Mouse (Mus musculus): Measurements from ENCODE around the gene Tmbim4.
"Not testable (repeated sequence)": the region's sequence is repeated elsewhere in the genome, so short reads cannot be mapped to it uniquely, and the experiment has no call there.

The Tmbim4 gene

GRCm38 (mm10) chr10:120197061-120197835, 4.1 kb upstream of the Tmbim4 start:
- DNase-seq: no peak

- peak; percentile 58 to 82 for DNase-seq
Measured at GRCm38 (mm10) chr10:120201961-120202402, 592 bp downstream of the Tmbim4 start, which contains the start of gene Irak3. Irak3 (minus strand) TSS chr10:120202130.

GRCm38 (mm10) chr10:120202467-120203250, 1.3 kb downstream of the Tmbim4 start:
- no peak for DNase-seq

- DNase-seq: no peak
Measured at GRCm38 (mm10) chr10:120204591-120205210, 3.3 kb downstream of the Tmbim4 start.

GRCm38 (mm10) chr10:120208015-120208414, 6.6 kb downstream of the Tmbim4 start:
- DNase-seq: no peak

- DNase-seq: peak; percentile 89 to 91
Measured at GRCm38 (mm10) chr10:120208575-120209538, 7.5 kb downstream of the Tmbim4 start.

GRCm38 (mm10) chr10:120209539-120209925, 8.1 kb downstream of the Tmbim4 start:
- DNase-seq: no peak

GRCm38 (mm10) chr10:120210096-120210495, 8.7 kb downstream of the Tmbim4 start:
- DNase-seq: peak; percentile 45 to 55

GRCm38 (mm10) chr10:120217099-120217498, 15.7 kb downstream of the Tmbim4 start:
- DNase-seq: not testable (repeated sequence)

GRCm38 (mm10) chr10:120218996-120219395, 17.6 kb downstream of the Tmbim4 start:
- no peak for DNase-seq

- no peak for DNase-seq
Measured at GRCm38 (mm10) chr10:120219578-120220359, 18.4 kb downstream of the Tmbim4 start.

- no peak for DNase-seq
Measured at GRCm38 (mm10) chr10:120220776-120221175, 19.4 kb downstream of the Tmbim4 start.

GRCm38 (mm10) chr10:120226871-120227661, 25.7 kb downstream of the Tmbim4 start, which contains the start of gene Llph:
Llph (plus strand) TSS chr10:120227070.
- peak; percentile 85 to 89 for DNase-seq

- peak; percentile 35 to 63 for DNase-seq
Measured at GRCm38 (mm10) chr10:120231718-120232117, 30.3 kb downstream of the Tmbim4 start.

GRCm38 (mm10) chr10:120233655-120234367, 32.4 kb downstream of the Tmbim4 start:
- DNase-seq: peak; percentile 23 to 52

- DNase-seq: no peak
Measured at GRCm38 (mm10) chr10:120236855-120237254, 35.5 kb downstream of the Tmbim4 start.

- DNase-seq: no peak
Measured at GRCm38 (mm10) chr10:120238241-120238640, 36.9 kb downstream of the Tmbim4 start.

- DNase-seq: no peak
Measured at GRCm38 (mm10) chr10:120239476-120239875, 38.1 kb downstream of the Tmbim4 start.

GRCm38 (mm10) chr10:120242421-120242820, 41.0 kb downstream of the Tmbim4 start:
- DNase-seq: no peak

GRCm38 (mm10) chr10:120245681-120246080, 44.3 kb downstream of the Tmbim4 start:
- DNase-seq: no peak

All from kidney, adult 8-10 months (tissue).